Mouse (Mus musculus): ENCODE measurements around the gene Snf8.

The Snf8 gene

GRCm38 (mm10) chr11:96028130-96028529, 6.6 kb upstream of the Snf8 start:
- DNase-seq (ENCODE audit: low read depth, low spot score) = no peak

DNA sequence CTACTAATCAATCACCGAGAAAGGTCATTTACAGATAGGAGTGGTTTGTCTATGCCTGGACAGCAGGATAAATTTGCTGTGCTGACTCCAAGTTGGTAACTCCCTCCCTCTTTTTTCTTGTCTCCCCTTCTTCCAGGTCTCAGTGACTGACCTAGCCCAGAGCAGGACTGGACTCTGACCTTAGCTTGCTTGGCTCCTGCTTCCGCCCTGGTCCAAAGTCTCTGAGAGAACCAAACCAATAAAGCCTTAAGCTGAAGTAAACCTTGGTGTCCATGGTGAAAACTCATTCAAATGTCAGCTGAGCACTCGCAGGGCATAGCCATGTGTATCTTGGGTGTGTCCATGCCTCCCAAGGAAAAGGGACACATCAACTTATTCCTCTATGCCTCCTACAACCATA, 4.1 kb upstream of the Snf8 start:
- no peak for DNase-seq (ENCODE audit: low read depth, low spot score)

- peak; percentile 83 for DNase-seq (ENCODE audit: low read depth, low spot score)
Measured at GRCm38 (mm10) chr11:96031701-96032100, 3.0 kb upstream of the Snf8 start.

- peak; percentile 80 for DNase-seq (ENCODE audit: low read depth, low spot score)
Measured at GRCm38 (mm10) chr11:96033264-96033663, 1.4 kb upstream of the Snf8 start.

- DNase-seq (ENCODE audit: low read depth, low spot score) = no peak
Measured at GRCm38 (mm10) chr11:96034116-96034515, 569 bp upstream of the Snf8 start.

- DNase-seq (ENCODE audit: low read depth, low spot score) = no peak
Measured at GRCm38 (mm10) chr11:96035133-96035532, 448 bp downstream of the Snf8 start.

- DNase-seq (ENCODE audit: low read depth, low spot score) = no peak
Measured at GRCm38 (mm10) chr11:96037499-96037898, 2.8 kb downstream of the Snf8 start.

DNA sequence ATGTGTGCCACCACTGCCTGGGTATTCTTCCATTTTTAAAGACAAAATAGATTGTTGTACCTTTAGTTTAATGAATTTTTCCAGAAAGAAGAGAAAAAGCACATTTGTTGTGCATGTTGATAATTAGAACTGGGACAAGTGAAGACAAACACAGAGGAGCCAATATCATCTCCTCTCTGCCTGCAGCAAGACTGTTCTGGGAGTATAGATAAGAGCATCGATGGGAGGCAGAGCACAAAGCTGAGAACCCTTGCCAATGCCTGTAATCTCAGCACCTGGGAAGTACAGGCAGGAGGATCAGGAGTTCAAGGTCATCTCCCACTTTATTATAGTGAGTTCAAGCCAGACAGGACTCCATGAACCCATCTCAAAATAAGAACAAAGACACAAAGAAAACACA, 3.9 kb downstream of the Snf8 start:
- DNase-seq (ENCODE audit: low read depth, low spot score) = no peak

GRCm38 (mm10) chr11:96044803-96045567, 10.3 kb downstream of the Snf8 start:
- no peak for DNase-seq (ENCODE audit: low read depth, low spot score)

GRCm38 (mm10) chr11:96046028-96046427, 11.3 kb downstream of the Snf8 start:
- DNase-seq (ENCODE audit: low read depth, low spot score) = no peak

- no peak for DNase-seq (ENCODE audit: low read depth, low spot score)
Measured at GRCm38 (mm10) chr11:96046793-96047192, 12.1 kb downstream of the Snf8 start.

- DNase-seq (ENCODE audit: low read depth, low spot score) = no peak
Measured at GRCm38 (mm10) chr11:96047469-96048373, 13.0 kb downstream of the Snf8 start.

DNA sequence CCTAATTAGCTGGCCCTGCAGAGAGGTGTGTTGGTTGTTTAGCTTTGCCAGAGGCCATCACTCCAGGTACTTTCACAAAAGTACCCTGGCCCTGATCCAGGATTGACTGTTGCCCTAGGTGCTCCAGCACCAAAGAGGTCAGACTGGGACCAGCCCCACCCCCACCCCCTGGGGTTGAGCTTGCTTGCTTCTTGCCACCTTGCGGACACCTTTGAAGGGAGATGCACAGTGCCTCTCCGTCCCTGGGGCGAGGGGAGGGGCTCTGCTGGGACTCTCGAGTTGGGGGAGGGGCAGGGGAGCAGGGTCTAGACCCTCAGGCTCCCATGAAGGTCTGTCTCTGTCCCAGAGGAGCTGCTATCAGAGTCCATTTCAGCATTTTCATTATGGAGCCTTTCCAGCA, 15.3 kb downstream of the Snf8 start:
- peak; percentile 41 for DNase-seq (ENCODE audit: low read depth, low spot score)

DNA sequence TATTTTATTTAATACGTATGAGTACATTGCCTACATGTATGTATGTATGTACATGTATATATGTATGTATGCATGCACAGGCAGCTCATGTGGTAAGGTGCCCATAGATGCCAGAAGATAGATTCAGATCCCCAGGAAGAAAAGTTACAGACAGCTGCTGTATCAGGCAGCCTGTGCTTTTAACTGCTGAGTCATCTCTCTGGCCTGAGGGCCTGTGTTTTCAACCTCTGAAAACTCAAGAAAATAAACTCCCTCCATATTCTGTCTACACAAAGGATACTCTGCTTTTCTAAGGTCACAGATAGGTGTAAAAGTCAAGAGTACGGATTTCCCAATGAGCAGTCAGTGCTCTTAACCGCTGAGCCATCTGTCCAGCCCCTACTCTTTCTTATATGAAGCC, 16.2 kb downstream of the Snf8 start:
- no peak for DNase-seq (ENCODE audit: low read depth, low spot score)

DNA sequence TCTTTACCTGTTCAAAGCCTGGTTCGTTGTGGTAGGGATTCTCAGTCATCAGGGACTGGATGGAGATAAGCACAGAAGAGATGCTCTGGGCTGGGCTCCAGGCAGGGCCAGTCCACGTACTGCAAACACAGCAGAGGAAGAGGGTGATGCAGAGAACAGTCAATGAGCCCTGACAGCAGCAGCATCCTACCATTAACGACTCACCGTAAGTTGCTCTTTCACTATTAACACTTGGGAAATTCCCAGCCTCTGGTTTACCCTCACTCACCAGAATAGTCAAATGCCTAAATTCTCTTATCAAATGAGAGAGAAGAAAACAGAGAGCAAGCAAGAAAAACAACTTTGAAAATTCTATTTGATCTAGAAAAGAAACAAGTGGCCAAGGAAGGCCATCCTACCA, 23.6 kb downstream of the Snf8 start:
- DNase-seq (ENCODE audit: low read depth, low spot score) = no peak

DNA sequence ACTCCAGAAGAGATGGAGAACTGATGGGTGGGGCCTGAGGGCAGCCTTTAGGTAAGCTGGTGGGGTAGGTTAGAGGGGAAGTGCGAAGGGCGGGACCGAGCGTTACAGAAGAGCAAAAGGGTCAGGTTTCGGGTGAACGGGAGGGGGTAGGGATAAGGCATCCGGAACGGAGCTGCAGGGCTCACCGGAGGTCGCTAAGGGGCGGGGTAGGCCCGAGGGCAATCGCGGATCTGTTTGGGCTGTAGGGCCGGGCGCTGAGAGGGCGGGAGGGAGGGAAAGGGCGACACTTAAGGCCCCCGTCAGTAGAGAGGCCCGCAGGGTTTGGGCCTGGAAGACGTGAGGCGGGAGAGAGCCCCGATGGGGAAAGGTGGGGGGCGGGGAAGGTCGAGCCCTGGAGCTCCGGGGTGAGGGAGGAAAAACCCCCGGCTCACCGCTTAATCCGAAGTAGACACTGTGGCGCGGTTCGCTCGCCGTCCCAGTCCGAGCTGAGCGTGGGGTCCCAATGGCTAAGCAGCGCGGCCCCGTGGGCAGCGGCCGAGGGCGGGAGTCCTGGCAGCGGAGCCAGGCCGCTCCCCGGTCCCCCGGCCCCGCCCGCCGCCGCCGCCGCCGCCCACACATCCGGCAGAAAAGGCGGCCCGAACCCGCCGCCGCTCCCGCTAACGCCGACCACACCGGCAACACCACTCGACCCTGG, 30.0 kb downstream of the Snf8 start:
- peak; percentile 92 for DNase-seq (ENCODE audit: low read depth, low spot score)

- peak; percentile 91 for DNase-seq (ENCODE audit: low read depth, low spot score)
Measured at GRCm38 (mm10) chr11:96065215-96065911, 30.7 kb downstream of the Snf8 start, which contains the start of gene Ube2z. TSS of gene Ube2z (minus strand) at chr11:96065388.

GRCm38 (mm10) chr11:96068231-96068630, 33.5 kb downstream of the Snf8 start:
- DNase-seq (ENCODE audit: low read depth, low spot score) = no peak

- no peak for DNase-seq (ENCODE audit: low read depth, low spot score)
Measured at GRCm38 (mm10) chr11:96070353-96070752, 35.7 kb downstream of the Snf8 start.

- DNase-seq (ENCODE audit: low read depth, low spot score) = no peak
Measured at GRCm38 (mm10) chr11:96071013-96071412, 36.3 kb downstream of the Snf8 start.

DNA sequence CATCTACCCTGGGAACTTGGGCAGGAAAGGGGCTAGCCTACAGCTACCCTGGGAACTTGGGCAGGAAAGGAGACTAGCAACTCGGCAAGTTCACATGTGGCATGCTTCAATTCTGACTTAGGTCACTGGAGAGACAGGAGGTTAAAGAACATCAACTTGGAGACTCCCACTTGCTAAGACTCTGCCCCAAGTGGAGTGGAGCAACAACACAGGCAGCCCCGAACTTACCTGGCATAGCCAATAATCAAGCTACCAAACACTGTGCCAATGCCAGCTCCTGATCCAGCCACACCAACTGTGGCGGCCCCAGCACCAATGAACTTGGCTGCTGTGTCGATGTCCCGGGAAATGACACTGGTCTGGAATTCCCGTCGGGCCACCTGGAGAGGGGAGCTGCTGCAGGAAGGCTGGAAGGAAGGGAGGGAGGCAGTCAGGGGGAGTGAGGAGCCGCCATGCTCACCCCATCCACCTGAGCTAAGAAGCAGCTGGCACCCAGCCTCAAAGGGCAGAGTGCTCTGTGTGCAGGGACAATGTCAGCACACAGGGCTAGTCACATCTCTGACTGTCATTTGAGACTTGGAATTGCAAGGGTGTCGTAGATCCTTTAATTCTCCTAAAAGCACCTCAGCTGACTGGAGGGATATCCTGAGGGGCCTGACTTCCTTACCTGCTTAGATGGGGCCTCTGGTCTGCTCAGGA, 38.8 kb downstream of the Snf8 start:
- no peak for DNase-seq (ENCODE audit: low read depth, low spot score)
